Comparison of ENCODE assay signal across 10 mouse cellular contexts in genomic region chr2:120000882-120001584, GRCm38 (mm10). TPM values are rescaled to one million over a fixed set of nuclear protein-coding genes. Genes with fewer than 3 reads are reported as not detected.
DNase-seq lines count a peak whose midpoint lies in the region; ATAC-seq and TF ChIP-seq lines count a peak whose summit lies in the region.
"Had no signal": no experiment of that assay in that cellular context is flagged by ENCODE, and none has a peak within 500 bp of the region (broad histone marks: within the 10 kb centered on the region; RNA-seq: fewer than 3 reads in every experiment).

No protein-coding gene starts in this region.

- H3K27me3 ChIP-seq in heart, embryonic 16.5 days (ENCODE audit: control insufficient read depth, insufficient read depth, low read length) = no peaks in the 10 kb centered on the region

- no peak overlapping the region for H3K9ac ChIP-seq in heart, embryonic 16.5 days (ENCODE audit: low read length)

- H3K36me3 ChIP-seq in heart, embryonic 16.5 days (ENCODE audit: control insufficient read depth, insufficient read depth) = no peaks in the 10 kb centered on the region; the same call in 1 of the 2 replicates

- peaks cover 12% of the 10 kb centered on the region for H3K4me1 ChIP-seq in heart, embryonic 16.5 days (ENCODE audit: control insufficient read depth, insufficient read depth, low read length)
- peaks cover 10% of the 10 kb centered on the region; the same call in 1 of the 2 replicates for H3K4me1 ChIP-seq in lung, adult 2 months (ENCODE audit: control insufficient read depth, insufficient read depth, low read length)

- no peak for TF ChIP-seq CTCF in lung, adult 2 months (IDR thresholded peaks at IDR 0.05; ENCODE audit: insufficient read depth, low read length)

- H3K4me3 ChIP-seq in heart, embryonic 16.5 days (ENCODE audit: low read length) = no peak overlapping the region
- no peak overlapping the region for H3K4me3 ChIP-seq in lung, adult 2 months (replicated peaks; ENCODE audit: extremely low read depth, low read depth, low read length)
- H3K4me3 ChIP-seq: forebrain, embryonic 10.5 days had no signal

- peak overlapping the region; percentile 30 for H3K27ac ChIP-seq in heart, embryonic 16.5 days (ENCODE audit: low read length)
- H3K27ac ChIP-seq: forebrain, embryonic 10.5 days had no signal

- 58% methylated on average over 3 of the region's 3 CpGs for WGBS in heart, embryonic 16.5 days
- 43% methylated on average over 3 of the region's 3 CpGs for WGBS in lung, adult 2 months

- ATAC-seq in heart, embryonic 16.5 days (replicated peaks; ENCODE audit: extremely low read depth, insufficient read depth, low FRiP score) = peak; percentile 35; the same call in 1 of the 2 replicates
- peak; percentile 42 for ATAC-seq in granulocyte monocyte progenitor cell, adult 5-6 weeks (replicated peaks; ENCODE audit: poor library complexity, severe bottlenecking)

- no peak for TF ChIP-seq POLR2A in lung, adult 2 months (IDR thresholded peaks at IDR 0.05; ENCODE audit: borderline replicate concordance, extremely low read depth, low read depth, low read length)

- H3K9me3 ChIP-seq in heart, embryonic 16.5 days (replicated peaks; ENCODE audit: control insufficient read depth, low read length) = no peaks in the 10 kb centered on the region
- H3K9me3 ChIP-seq: forebrain, embryonic 10.5 days had no signal

- H3K4me2 ChIP-seq in heart, embryonic 16.5 days (ENCODE audit: low read depth, low read length) = no peak overlapping the region

- no peak for DNase-seq in heart, adult 9 months (ENCODE audit: low spot score in 2 of 2)
- DNase-seq in adipocyte (ENCODE audit: low spot score) = peak; percentile 59
- DNase-seq in lung, adult 2 months = peak; percentile 64
- no peak for DNase-seq in thymus, postnatal 4 days
- no peak for DNase-seq in adrenal gland, adult 2 months
- no peak for DNase-seq in layer of hippocampus, adult 11-12 months (ENCODE audit: low spot score)
- DNase-seq: cerebellum, adult 11-12 months had no signal

RNA-seq across cellular contexts. Expression of gene Jmjd7, which starts 26.2 kb away (rescaled TPM):
- 16.7 and 17.3 TPM in 2 replicates for polyA plus RNA-seq in heart, embryonic 16.5 days (2015; fragmentation: Nextera tagmentation; extraction: Ambion mirVana)
- 2.3 and 7.9 TPM in 2 replicates for total RNA-seq in granulocyte monocyte progenitor cell, adult 5-6 weeks (2014; fragmentation: Nextera tagmentation)
- 3.5 and 4.0 TPM in 2 replicates for total RNA-seq in granulocyte monocyte progenitor cell, adult 5-6 weeks (2017)
- 5.1 and 10.6 TPM in 2 replicates for polyA plus RNA-seq in lung, adult 2 months (2012; rRNA removed)
- 1 to 10 TPM; 5.9 to 7.6 TPM for total RNA-seq in adrenal gland, adult 2 months (2021)
- 7.1 and 7.9 TPM in 2 replicates for polyA plus RNA-seq in adrenal gland, adult 2 months (2012; rRNA removed)

RNA-seq across cellular contexts. Expression of gene Gm28042, which starts 26.3 kb away (rescaled TPM):
- 2.0 and 2.2 TPM in 2 replicates for polyA plus RNA-seq in heart, embryonic 16.5 days (2015; fragmentation: Nextera tagmentation; extraction: Ambion mirVana)
- 1.0 and 1.5 TPM in 2 replicates for total RNA-seq in granulocyte monocyte progenitor cell, adult 5-6 weeks (2014; fragmentation: Nextera tagmentation)
- not detected in 2 replicates for total RNA-seq in granulocyte monocyte progenitor cell, adult 5-6 weeks (2017)
- 0.30 and 3.8 TPM in 2 replicates for polyA plus RNA-seq in lung, adult 2 months (2012; rRNA removed)
- total RNA-seq in adrenal gland, adult 2 months (2021) = under 1 TPM; 0.78 to 0.93 TPM
- polyA plus RNA-seq in adrenal gland, adult 2 months (2012; rRNA removed) = 9.0 and 9.3 TPM in 2 replicates

RNA-seq across cellular contexts. Expression of gene Mapkbp1, which starts 28.5 kb away (rescaled TPM):
- 2.2 and 2.4 TPM in 2 replicates for polyA plus RNA-seq in heart, embryonic 16.5 days (2015; fragmentation: Nextera tagmentation; extraction: Ambion mirVana)
- 3.0 and 3.8 TPM in 2 replicates for total RNA-seq in granulocyte monocyte progenitor cell, adult 5-6 weeks (2014; fragmentation: Nextera tagmentation)
- 4.3 and 7.6 TPM in 2 replicates for total RNA-seq in granulocyte monocyte progenitor cell, adult 5-6 weeks (2017)
- 31.5 and 37.5 TPM in 2 replicates for polyA plus RNA-seq in lung, adult 2 months (2012; rRNA removed)
- 10 to 100 TPM; 10.7 to 13.1 TPM for total RNA-seq in adrenal gland, adult 2 months (2021)
- 9.3 and 12.4 TPM in 2 replicates for polyA plus RNA-seq in adrenal gland, adult 2 months (2012; rRNA removed)

RNA-seq across cellular contexts. Expression of gene Pla2g4b, which starts 32.2 kb away (rescaled TPM):
- 1.8 and 2.3 TPM in 2 replicates for polyA plus RNA-seq in heart, embryonic 16.5 days (2015; fragmentation: Nextera tagmentation; extraction: Ambion mirVana)
- 0.62 TPM in 1 of 2 replicates, not detected in the other for total RNA-seq in granulocyte monocyte progenitor cell, adult 5-6 weeks (2014; fragmentation: Nextera tagmentation)
- 0.72 and 1.8 TPM in 2 replicates for total RNA-seq in granulocyte monocyte progenitor cell, adult 5-6 weeks (2017)
- polyA plus RNA-seq in lung, adult 2 months (2012; rRNA removed) = 4.3 and 20.6 TPM in 2 replicates
- 1 to 10 TPM; 1.4 to 2.2 TPM for total RNA-seq in adrenal gland, adult 2 months (2021)
- 10.0 and 10.2 TPM in 2 replicates for polyA plus RNA-seq in adrenal gland, adult 2 months (2012; rRNA removed)

Comparison
In these comparisons a context has a peak if more than half of its experiments do, and no peak if none do; other contexts are left out.
1. DNase-seq: peak in adipocyte (single experiment) and lung, adult 2 months (single experiment); none in heart, adult 9 months (0 of 2), thymus, postnatal 4 days (single experiment), adrenal gland, adult 2 months (single experiment) and layer of hippocampus, adult 11-12 months (single experiment).